Mouse (Mus musculus) liver, adult 2 months (tissue): ENCODE data around the gene Ell2. TPM values are rescaled to one million over a fixed set of nuclear protein-coding genes. Genes with fewer than 3 reads are reported as not detected.

Source experiments
- DNase-seq: peaks from one replicate; pipeline ENCODE4 v3.0.0-alpha.2; 2011; ENCODE audit warnings: low read depth, low spot score; ENCODE audit errors: extremely low read depth
- H3K27ac ChIP-seq: fragments of 200-500 bp; replicated peaks from 2 replicates; pipeline ENCODE4 v1.5.1; 2012; ENCODE audit warnings: low read depth, mild to moderate bottlenecking, control low read depth, inconsistent platforms, low read length; ENCODE audit not compliant: insufficient read depth
- H3K27me3 ChIP-seq: fragments of 200-500 bp; 2 replicates; pipeline ENCODE4 v1.6.1; 2012; ENCODE audit warnings: mild to moderate bottlenecking, moderate library complexity, low read length, inconsistent platforms; ENCODE audit not compliant: control insufficient read depth, insufficient read depth
- H3K36me3 ChIP-seq: fragments of 200-500 bp; 2 replicates; pipeline ENCODE4 v1.6.1; 2012; ENCODE audit warnings: low read length, inconsistent platforms; ENCODE audit not compliant: control insufficient read depth, insufficient read depth
- H3K4me1 ChIP-seq: fragments of 200-500 bp; 2 replicates; pipeline ENCODE4 v1.6.1; 2011; ENCODE audit warnings: low read length; ENCODE audit not compliant: control insufficient read depth, insufficient read depth
- H3K4me3 ChIP-seq: fragments of 200-500 bp; 2 replicates; pipeline ENCODE4 v1.5.1; 2011; ENCODE audit warnings: low read depth, mild to moderate bottlenecking, control low read depth, low read length, moderate library complexity; ENCODE audit not compliant: insufficient read depth
- H3K79me2 ChIP-seq: fragments of 200-500 bp; 2 replicates; pipeline ENCODE4 v1.6.1; 2012; ENCODE audit warnings: inconsistent platforms, mild to moderate bottlenecking, low read length, moderate library complexity; ENCODE audit not compliant: control insufficient read depth, insufficient read depth
- H3K9ac ChIP-seq: fragments of 200-500 bp; 2 replicates; pipeline ENCODE4 v1.6.1; 2012; ENCODE audit warnings: low read depth, mild to moderate bottlenecking, control low read depth, inconsistent platforms, low read length
- CTCF ChIP-seq: fragments of 200-500 bp; IDR thresholded peaks from 2 replicates; pipeline ENCODE4 v1.5.1; 2011; ENCODE audit warnings: low read depth, low read length, control low read depth
- POLR2A ChIP-seq: fragments of 200-500 bp; IDR thresholded peaks from 2 replicates; pipeline ENCODE4 v1.6.1; 2011; ENCODE audit warnings: low read length, control low read depth; ENCODE audit not compliant: insufficient read depth; ENCODE audit errors: extremely low read depth
- WGBS: fragments of 180-500 bp; shearing (Covaris S2); methylation state at CpG from one replicate; pipeline ENCODE4 v1.1.7; 2018; 5-methylcytosine and 5-hydroxymethylcytosine counted together
- polyA plus RNA-seq: library from polyadenylated mRNA; depleted of rRNA; stranded (reverse); fragments of >200 nt; gene quantifications from 2 replicates; pipeline ENCODE4 v1.2.3, GENCODE M21; 2012
- total RNA-seq: library from RNA; depleted of rRNA; stranded (reverse); fragments of >200 nt; gene quantifications from 2 replicates; pipeline ENCODE4 v1.2.3, GENCODE M21; 2014

Gene Ell2
- total and polyA plus RNA-seq, 2 experiments: 8.6 to 48.2 TPM

DNA sequence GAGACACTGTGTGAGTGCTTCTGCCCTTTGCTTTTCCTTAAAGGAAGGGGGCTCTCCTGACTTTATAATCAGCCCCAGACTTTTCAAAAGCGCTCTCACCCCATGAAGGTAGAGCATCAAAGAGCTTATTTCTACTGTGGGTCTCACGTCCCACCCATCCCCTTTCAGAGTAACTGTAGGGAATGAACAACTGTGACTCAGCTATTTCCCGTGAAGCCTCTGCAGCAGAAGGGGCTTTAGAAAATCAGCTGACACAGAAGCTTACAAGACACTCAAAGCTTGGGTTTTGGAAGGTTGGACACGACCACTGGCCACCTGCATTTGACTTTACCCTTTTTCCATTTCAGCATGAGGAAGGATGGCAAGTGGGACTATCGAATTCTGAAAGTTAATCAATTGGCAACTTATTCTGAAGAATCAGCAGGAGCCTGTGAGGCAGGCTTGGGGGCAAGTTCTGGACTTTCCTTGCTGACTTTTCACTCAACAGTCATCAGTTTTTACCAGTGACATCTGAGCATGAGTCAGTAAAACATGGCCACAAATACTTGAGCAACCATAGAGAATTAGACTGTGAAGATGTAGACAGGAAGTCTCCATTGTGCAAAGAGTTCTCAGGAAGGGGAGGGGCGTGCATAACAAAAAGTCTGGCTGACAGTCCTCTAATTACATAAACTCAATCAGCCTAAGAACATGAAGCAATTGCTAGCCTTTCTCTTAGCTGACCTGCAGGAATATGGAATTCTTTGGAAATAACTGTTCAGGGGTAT lies 87.5 kb downstream of the Ell2 start:
- no peak overlapping the region for H3K27ac ChIP-seq
- peaks cover under 1% of the 10 kb centered on the region for H3K4me1 ChIP-seq
- no peak overlapping the region for H3K4me3 ChIP-seq
- WGBS: 88% methylated on average over 6 of the region's 6 CpGs
- no peak overlapping the region for H3K9ac ChIP-seq
- no peaks in the 10 kb centered on the region for H3K27me3 ChIP-seq
- DNase-seq: no peak
- TF ChIP-seq POLR2A (no peak), CTCF (no peak)
- H3K36me3 ChIP-seq: no peaks in the 10 kb centered on the region; the same call in 1 of the 2 replicates
- no peaks in the 10 kb centered on the region for H3K79me2 ChIP-seq

DNA sequence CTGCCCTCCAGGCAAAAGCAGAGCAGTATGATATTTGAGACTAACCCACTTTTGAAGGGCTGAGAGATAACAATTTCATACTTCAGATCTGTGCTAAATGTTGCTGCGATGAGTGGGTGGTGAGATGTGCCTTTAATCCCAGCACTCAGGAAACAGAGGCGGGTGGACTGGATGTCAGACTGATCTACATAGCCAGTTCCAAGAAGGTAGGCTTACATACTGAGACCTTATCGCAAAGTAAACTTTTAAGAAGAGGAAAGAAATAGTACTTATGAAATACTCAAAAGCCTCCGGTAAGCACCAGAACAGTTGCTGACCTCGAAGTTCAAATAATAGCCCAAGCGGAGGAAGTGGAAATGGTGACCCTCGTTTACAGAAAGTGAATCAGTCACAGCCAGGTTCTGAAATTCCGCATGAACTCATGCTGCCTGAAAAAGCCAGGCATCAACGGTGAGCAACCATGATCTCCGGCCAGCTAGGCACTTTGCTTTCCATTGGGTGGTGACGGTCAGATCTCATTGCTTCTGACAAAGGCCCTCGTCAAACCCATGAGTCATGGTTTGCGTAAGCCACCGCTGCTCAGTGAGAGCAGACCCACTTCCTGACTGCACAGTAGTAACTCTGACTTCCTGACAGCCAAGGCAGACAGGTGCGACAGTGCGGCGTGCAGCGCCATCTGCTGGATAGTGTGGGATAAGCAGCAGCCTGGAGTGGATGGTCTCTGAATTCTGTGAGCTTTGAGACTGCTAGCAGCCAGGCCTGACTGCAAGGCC lies 91.0 kb downstream of the Ell2 start:
- Histone ChIP-seq H3K4me1 (peaks cover 2% of the 10 kb centered on the region), H3K36me3 (no peaks in the 10 kb centered on the region), H3K79me2 (no peaks in the 10 kb centered on the region), H3K27ac (peak overlapping the region; percentile 80), H3K4me3 (peak overlapping the region; percentile 22; the same call in 1 of the 2 replicates), H3K9ac (peak overlapping the region; percentile 62), H3K27me3 (no peaks in the 10 kb centered on the region)
- DNase-seq: peak; percentile 95
- 4% methylated on average over 18 of the region's 18 CpGs for WGBS
- TF ChIP-seq POLR2A: no peak
- peak; percentile 100 for TF ChIP-seq CTCF

DNA sequence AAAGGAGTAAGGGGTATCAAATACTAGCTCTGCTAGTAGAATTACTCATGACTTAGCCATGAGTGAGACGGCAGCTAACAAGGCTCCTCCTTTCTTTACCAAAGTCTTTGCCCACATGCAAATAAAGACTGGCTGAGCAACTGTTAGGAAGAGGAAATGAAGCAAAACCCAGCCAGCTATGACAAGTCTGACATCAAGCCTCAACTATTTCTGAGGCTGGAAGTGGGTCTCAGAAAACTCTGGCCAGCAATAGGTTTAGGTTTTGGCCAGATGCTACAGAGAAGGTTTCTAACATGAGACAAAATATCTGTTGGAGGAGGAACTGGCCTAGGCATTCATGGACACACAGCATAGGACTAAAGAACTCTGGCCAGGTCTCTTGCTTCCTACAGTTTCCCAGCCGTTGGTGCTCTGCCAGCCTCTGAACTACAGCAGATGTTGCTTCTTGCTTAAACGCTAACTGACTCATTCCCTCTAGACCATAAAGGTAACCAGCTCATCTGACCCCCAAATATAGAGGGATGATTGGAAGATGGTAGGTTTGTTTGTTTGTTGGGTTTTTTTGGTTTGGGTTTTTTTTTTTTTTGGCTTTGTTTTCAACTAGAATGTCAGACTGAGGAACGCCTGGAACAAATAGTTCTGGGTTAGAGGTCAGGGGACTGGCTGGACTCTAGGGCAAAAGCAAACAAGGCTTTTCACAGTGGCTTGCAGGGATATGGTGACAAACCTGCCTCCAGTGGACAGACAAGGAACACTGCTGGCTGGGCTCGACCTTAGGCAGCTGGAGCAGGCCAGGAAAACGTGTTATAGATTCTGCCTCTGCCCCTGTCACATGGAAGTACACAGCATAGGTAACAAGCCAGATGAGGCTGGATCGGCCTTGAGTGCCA lies 92.1 kb downstream of the Ell2 start:
- WGBS: 22% methylated on average over 7 of the region's 7 CpGs
- no peaks in the 10 kb centered on the region for H3K36me3 ChIP-seq
- H3K4me3 ChIP-seq: no peak overlapping the region
- peak; percentile 98 for DNase-seq
- H3K27me3 ChIP-seq: no peaks in the 10 kb centered on the region
- peak overlapping the region; percentile 94 for H3K27ac ChIP-seq
- H3K9ac ChIP-seq: peak overlapping the region; percentile 29; the same call in 1 of the 2 replicates
- H3K79me2 ChIP-seq: no peaks in the 10 kb centered on the region
- H3K4me1 ChIP-seq: peaks cover 2% of the 10 kb centered on the region
- peak; percentile 80 for TF ChIP-seq CTCF
- TF ChIP-seq POLR2A: no peak

- H3K36me3 ChIP-seq: no peaks in the 10 kb centered on the region
- H3K79me2 ChIP-seq: no peaks in the 10 kb centered on the region
- H3K9ac ChIP-seq: no peak overlapping the region
- H3K27me3 ChIP-seq: no peaks in the 10 kb centered on the region
- 78% methylated on average over 3 of the region's 3 CpGs for WGBS
- no peak overlapping the region for H3K4me3 ChIP-seq
- H3K27ac ChIP-seq: peak overlapping the region; percentile 62
- H3K4me1 ChIP-seq: peaks cover 2% of the 10 kb centered on the region
- no peak for DNase-seq
- TF ChIP-seq POLR2A (no peak), CTCF (no peak)
Measured at GRCm38 (mm10) chr13:75799421-75799820, 92.9 kb downstream of the Ell2 start.

DNA sequence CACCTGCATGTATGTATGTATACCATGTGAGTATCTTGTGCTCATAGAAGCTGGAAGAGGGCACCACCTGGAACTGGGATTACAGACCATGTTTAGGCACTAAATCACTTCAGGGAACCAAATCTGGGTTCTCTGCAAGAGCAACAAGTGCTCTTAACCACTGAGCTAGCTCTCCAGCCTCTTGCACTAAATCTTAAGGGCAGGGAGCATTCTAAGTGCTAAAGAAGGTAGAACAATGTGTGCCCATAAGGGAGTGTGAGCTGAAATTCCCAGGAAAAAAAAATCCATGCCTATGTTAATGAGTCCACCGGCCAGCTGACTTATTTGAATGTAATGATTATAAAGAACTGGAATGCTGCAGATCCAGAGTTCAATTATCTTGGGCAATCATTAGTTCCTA lies 101.4 kb downstream of the Ell2 start:
- no peaks in the 10 kb centered on the region for H3K79me2 ChIP-seq
- 26% methylated on average over 1 of the region's 1 CpGs for WGBS
- no peak for DNase-seq

More for the DNA sequence above, 101.4 kb downstream of the Ell2 start:
- Histone ChIP-seq H3K4me3 (no peak overlapping the region), H3K9ac (no peak overlapping the region), H3K27ac (no peak overlapping the region), H3K4me1 (no peaks in the 10 kb centered on the region), H3K27me3 (no peaks in the 10 kb centered on the region), H3K36me3 (no peaks in the 10 kb centered on the region)
- TF ChIP-seq POLR2A (no peak), CTCF (no peak)
